In the genomic region with DNA sequence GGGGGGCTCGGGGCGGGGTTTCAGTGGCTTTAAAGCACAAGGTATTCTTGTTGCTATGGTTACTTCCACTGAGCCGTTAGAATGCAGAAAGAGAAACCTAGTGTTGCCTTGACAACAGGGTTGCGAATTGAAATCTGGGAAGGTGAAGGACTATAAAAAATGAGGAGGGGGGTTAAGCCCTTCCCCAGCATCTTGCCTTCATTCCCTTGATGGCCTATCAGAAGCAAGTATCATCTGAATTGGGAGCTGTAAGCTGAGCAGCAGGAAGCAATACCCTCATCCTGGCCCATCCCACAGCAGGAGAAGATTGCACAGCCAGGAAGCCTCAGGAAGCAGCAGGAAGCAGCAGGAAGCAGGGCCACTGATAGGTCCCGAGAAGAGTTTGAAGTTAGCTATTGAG, we compare ENCODE assay signal across 11 mouse cellular contexts.
DNase-seq lines count a peak whose midpoint lies in the region; ATAC-seq and TF ChIP-seq lines count a peak whose summit lies in the region.
"Had no signal": no experiment of that assay in that cellular context is flagged by ENCODE, and none has a peak within 500 bp of the region (broad histone marks: within the 10 kb centered on the region; RNA-seq: fewer than 3 reads in every experiment).

No protein-coding gene starts in this region.

- intact Hi-C loops in left cerebral cortex, postnatal 25 days (cut with DNase I) = loop anchor here (5.0 kb wide), 1 partner anchor 107 kb away; no protein-coding TSS in a partner anchor
- intact Hi-C loops in gastrocnemius, postnatal 14 days (cut with DNase I; ENCODE audit: low total_unique reads) = no loop called here

- no peak overlapping the region for H3K9ac ChIP-seq in forebrain, embryonic 15.5 days (replicated peaks)
- peak overlapping the region; percentile 16; the same call in 1 of the 2 replicates for H3K9ac ChIP-seq in midbrain, embryonic 16.5 days (ENCODE audit: low read depth, low read length)
- H3K9ac ChIP-seq: limb, embryonic 13.5 days; midbrain, embryonic 12.5 days had no signal

- no peaks in the 10 kb centered on the region for H3K9me3 ChIP-seq in forebrain, embryonic 15.5 days
- no peaks in the 10 kb centered on the region for H3K9me3 ChIP-seq in midbrain, embryonic 16.5 days (replicated peaks; ENCODE audit: control insufficient read depth, low read length, poor library complexity, severe bottlenecking)
- H3K9me3 ChIP-seq: limb, embryonic 13.5 days; midbrain, embryonic 12.5 days had no signal

- no peaks in the 10 kb centered on the region for H3K36me3 ChIP-seq in forebrain, embryonic 15.5 days
- H3K36me3 ChIP-seq in midbrain, embryonic 16.5 days (ENCODE audit: control insufficient read depth, insufficient read depth, low read length) = no peaks in the 10 kb centered on the region
- H3K36me3 ChIP-seq: limb, embryonic 13.5 days; midbrain, embryonic 12.5 days had no signal

- TF ChIP-seq POLR2A in cortical plate, adult 2 months (IDR thresholded peaks at IDR 0.05; ENCODE audit: extremely low read depth, insufficient read depth, low read length) = no peak

- peaks cover 3% of the 10 kb centered on the region for H3K4me1 ChIP-seq in cortical plate, adult 2 months (ENCODE audit: control insufficient read depth, insufficient read depth, low read length)
- peaks cover 6% of the 10 kb centered on the region; the same call in 1 of the 2 replicates for H3K4me1 ChIP-seq in forebrain, embryonic 15.5 days
- H3K4me1 ChIP-seq in midbrain, embryonic 16.5 days (ENCODE audit: control insufficient read depth, insufficient read depth, low read length) = peaks cover 14% of the 10 kb centered on the region

- no peak for TF ChIP-seq CTCF in cortical plate, adult 2 months (IDR thresholded peaks at IDR 0.05; ENCODE audit: extremely low read depth, insufficient read depth, low read length)

- no peak overlapping the region for H3K4me3 ChIP-seq in cortical plate, adult 2 months (ENCODE audit: insufficient read depth, low read length)
- H3K4me3 ChIP-seq in forebrain, embryonic 15.5 days = no peak overlapping the region
- H3K4me3 ChIP-seq in midbrain, embryonic 16.5 days (ENCODE audit: low read depth, low read length) = no peak overlapping the region
- H3K4me3 ChIP-seq: heart, adult 2 months; limb, embryonic 13.5 days; midbrain, embryonic 12.5 days had no signal

- H3K4me2 ChIP-seq in forebrain, embryonic 15.5 days (replicated peaks) = no peak overlapping the region
- H3K4me2 ChIP-seq in midbrain, embryonic 16.5 days (ENCODE audit: low read length) = peak overlapping the region; percentile 28
- H3K4me2 ChIP-seq: limb, embryonic 13.5 days; midbrain, embryonic 12.5 days had no signal

- peak; percentile 70 for ATAC-seq in forebrain, embryonic 15.5 days (replicated peaks)
- ATAC-seq in midbrain, embryonic 16.5 days = peak; percentile 87
- ATAC-seq in granulocyte monocyte progenitor cell, adult 5-6 weeks (replicated peaks; ENCODE audit: poor library complexity, severe bottlenecking) = no peak
- ATAC-seq in monocyte, adult 5-6 weeks (replicated peaks; ENCODE audit: insufficient number of reproducible peaks, low FRiP score, low TSS enrichment, poor library complexity, severe bottlenecking) = no peak

- 14% methylated on average over 5 of the region's 5 CpGs for WGBS in forebrain, embryonic 15.5 days
- 8% methylated on average over 5 of the region's 5 CpGs for WGBS in midbrain, embryonic 16.5 days

- DNase-seq in left cerebral cortex, postnatal 25 days (ENCODE audit: low spot score in 2 of 2) = peak; percentile 18 to 20
- no peak for DNase-seq in left cerebral cortex, adult 18-20 months (ENCODE audit: low spot score in 2 of 2)
- DNase-seq in gastrocnemius, postnatal 14 days = no peak
- DNase-seq: heart, adult 2 months had no signal

- H3K27me3 ChIP-seq in forebrain, embryonic 15.5 days = no peaks in the 10 kb centered on the region
- H3K27me3 ChIP-seq in midbrain, embryonic 16.5 days (ENCODE audit: control insufficient read depth, insufficient read depth, low read depth, low read length) = no peaks in the 10 kb centered on the region
- H3K27me3 ChIP-seq: limb, embryonic 13.5 days; midbrain, embryonic 12.5 days had no signal

- 0 out of 2 replicates have a peak overlapping the region, but pooled peaks have one; percentile 6 for H3K27ac ChIP-seq in cortical plate, adult 2 months (ENCODE audit: insufficient read depth, low read length)
- H3K27ac ChIP-seq in forebrain, embryonic 15.5 days (replicated peaks) = peak overlapping the region; percentile 48
- peak overlapping the region; percentile 82 for H3K27ac ChIP-seq in midbrain, embryonic 16.5 days (ENCODE audit: low read length)
- H3K27ac ChIP-seq: heart, adult 2 months; limb, embryonic 13.5 days; midbrain, embryonic 12.5 days had no signal

Comparison
In these comparisons a context has a peak if more than half of its experiments do, and no peak if none do; other contexts are left out.
1. DNase-seq: peak in left cerebral cortex, postnatal 25 days (2 of 2); none in left cerebral cortex, adult 18-20 months (0 of 2) and gastrocnemius, postnatal 14 days (single experiment).
2. H3K27ac ChIP-seq: peak in every context shown above with its lines; median percentile 82 in midbrain, embryonic 16.5 days; 48 in forebrain, embryonic 15.5 days; 6 in cortical plate, adult 2 months.
3. ATAC-seq: peak in forebrain, embryonic 15.5 days (single experiment) and midbrain, embryonic 16.5 days (single experiment); none in granulocyte monocyte progenitor cell, adult 5-6 weeks (single experiment) and monocyte, adult 5-6 weeks (single experiment).